Mouse (Mus musculus) G1E (cell line): ENCODE data around the gene Obp2a.

Experiments
- CTCF ChIP-seq: IDR thresholded peaks from 2 replicates; pipeline ENCODE4 v1.5.1; 2012; ENCODE audit warnings: low read depth, low read length, inconsistent platforms, mixed read lengths
- GATA1 ChIP-seq: IDR thresholded peaks from 2 replicates; pipeline ENCODE4 v1.6.1; 2012; ENCODE audit warnings: borderline replicate concordance, low read length, inconsistent platforms, mixed read lengths
- POLR2AphosphoS5 ChIP-seq: IDR thresholded peaks from 2 replicates; pipeline ENCODE4 v1.6.1; 2012; ENCODE audit warnings: low read depth, low read length, inconsistent platforms; ENCODE audit not compliant: insufficient replicate concordance

GRCm38 (mm10) chr2:25682426-25682825 is 17.4 kb upstream of the Obp2a start, which contains the start of gene Lcn10:
- TF ChIP-seq CTCF: no peak
- TF ChIP-seq GATA1: no peak
- TF ChIP-seq POLR2AphosphoS5: no peak
